Mouse (Mus musculus) monocyte, adult 2 months (primary cell): Measurements from ENCODE around the gene Rhob.

Experiments used
- DNase-seq, 2 experiments: peaks; one replicate each; pipeline ENCODE4 v3.0.0; 2022; ENCODE audit warnings: low spot score in 2 of 2, low read depth in 1 of 2

The Rhob gene

DNA sequence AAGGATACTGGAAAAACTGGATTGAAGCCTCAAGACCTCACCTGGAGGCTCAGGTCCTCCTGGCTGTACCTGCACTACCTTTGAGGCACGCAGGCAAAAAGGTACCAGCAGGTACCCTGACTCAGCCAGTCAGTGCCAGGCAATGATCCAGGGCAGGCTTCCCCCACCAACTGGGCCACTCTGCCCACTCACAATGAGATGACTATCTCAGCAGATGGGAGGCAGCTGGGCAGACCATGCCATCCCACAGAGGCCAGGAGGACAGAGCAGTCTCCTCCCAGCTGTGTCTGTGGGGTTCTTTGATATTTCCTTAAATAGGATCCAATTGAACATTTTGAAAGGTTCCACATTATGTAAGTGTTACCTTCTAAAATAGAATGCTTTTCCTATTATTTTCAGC is 49.8 kb downstream of the Rhob start:
- DNase-seq = no peak
